Mouse (Mus musculus) myocyte (in vitro differentiated cells): ENCODE data around the gene Itih4. TPM values are rescaled to one million over a fixed set of nuclear protein-coding genes. Genes with fewer than 3 reads are reported as not detected.

Source experiments
- H3K27me3 ChIP-seq: one replicate; pipeline ENCODE4 v1.6.1; 2011; ENCODE audit not compliant: control insufficient read depth, insufficient read depth, insufficient read length
- H3K36me3 ChIP-seq: one replicate; pipeline ENCODE4 v1.6.1; 2011; ENCODE audit not compliant: control insufficient read depth, insufficient read depth
- H3K4me2 ChIP-seq: one replicate; pipeline ENCODE4 v1.6.1; 2011; ENCODE audit warnings: low read depth, control low read depth
- H3K4me3 ChIP-seq: one replicate; pipeline ENCODE4 v1.5.1; 2011; ENCODE audit warnings: mild to moderate bottlenecking, control low read depth, moderate library complexity
- H3K79me2 ChIP-seq: one replicate; pipeline ENCODE4 v1.6.1; 2011; ENCODE audit not compliant: control insufficient read depth, insufficient read depth
- H3ac ChIP-seq: one replicate; pipeline ENCODE4 v1.6.1; 2011; ENCODE audit not compliant: control insufficient read depth, insufficient read length
- CEBPB ChIP-seq: IDR thresholded peaks from 2 replicates; pipeline ENCODE4 v1.6.1; 2011; ENCODE audit warnings: mild to moderate bottlenecking, moderate library complexity; ENCODE audit not compliant: poor library complexity, insufficient read depth, severe bottlenecking
- E2F4 ChIP-seq: IDR thresholded peaks from one replicate; pipeline ENCODE4 v1.6.1; 2011; ENCODE audit warnings: mild to moderate bottlenecking, control low read depth, moderate library complexity; ENCODE audit not compliant: insufficient read depth
- MAX ChIP-seq: IDR thresholded peaks from one replicate; pipeline ENCODE4 v1.6.1; 2011; ENCODE audit warnings: low read depth, mild to moderate bottlenecking, control low read depth
- MYOD1 ChIP-seq, 3 experiments: IDR thresholded peaks; one replicate each; pipeline ENCODE4 v1.6.1; 2011; ENCODE audit warnings: control low read depth in 2 of 3, low read depth in 2 of 3, mild to moderate bottlenecking in 2 of 3, moderate library complexity in 1 of 3; ENCODE audit not compliant: insufficient read length in 2 of 3, control insufficient read depth in 1 of 3
- MYOG ChIP-seq, 3 experiments: IDR thresholded peaks; one replicate each; pipeline ENCODE4 v1.6.1; 2011; ENCODE audit warnings: control low read depth in 2 of 3, low read depth in 2 of 3, mild to moderate bottlenecking in 2 of 3; ENCODE audit not compliant: insufficient read length in 2 of 3, control insufficient read depth in 1 of 3, insufficient read depth in 1 of 3
- POLR2A ChIP-seq: IDR thresholded peaks from one replicate; pipeline ENCODE4 v1.6.1; 2011; ENCODE audit warnings: low read depth, mild to moderate bottlenecking, control low read depth, moderate library complexity; ENCODE audit not compliant: insufficient read length
- POLR2AphosphoS2 ChIP-seq: IDR thresholded peaks from one replicate; pipeline ENCODE4 v1.6.1; 2011; ENCODE audit warnings: low read depth, control low read depth; ENCODE audit not compliant: insufficient read length
- REST ChIP-seq: IDR thresholded peaks from one replicate; pipeline ENCODE4 v1.6.1; 2011; ENCODE audit warnings: mild to moderate bottlenecking, control low read depth, moderate library complexity; ENCODE audit not compliant: insufficient read depth, insufficient read length
- SRF ChIP-seq: IDR thresholded peaks from one replicate; pipeline ENCODE4 v1.6.1; 2011; ENCODE audit warnings: low read depth; ENCODE audit not compliant: control insufficient read depth, insufficient read length
- TCF12 ChIP-seq: IDR thresholded peaks from one replicate; pipeline ENCODE4 v1.6.1; 2011; ENCODE audit warnings: mild to moderate bottlenecking, control low read depth; ENCODE audit not compliant: poor library complexity, insufficient read depth, severe bottlenecking
- TCF3 ChIP-seq: IDR thresholded peaks from one replicate; pipeline ENCODE4 v1.6.1; 2011; ENCODE audit warnings: low read depth, control low read depth; ENCODE audit not compliant: insufficient read length
- USF1 ChIP-seq: IDR thresholded peaks from one replicate; pipeline ENCODE4 v1.6.1; 2011; ENCODE audit warnings: low read depth, mild to moderate bottlenecking, control low read depth, moderate library complexity
- polyA plus RNA-seq: library from polyadenylated mRNA; unstranded; fragments of >200 nt; fragmentation: generic; extraction: Trizol; gene quantifications from one replicate; pipeline ENCODE4 v1.2.1, GENCODE M21; 2012; ENCODE audit warnings: missing spikeins

Itih4 gene
- polyA plus RNA-seq, 1 experiment, result 0.06 TPM

DNA sequence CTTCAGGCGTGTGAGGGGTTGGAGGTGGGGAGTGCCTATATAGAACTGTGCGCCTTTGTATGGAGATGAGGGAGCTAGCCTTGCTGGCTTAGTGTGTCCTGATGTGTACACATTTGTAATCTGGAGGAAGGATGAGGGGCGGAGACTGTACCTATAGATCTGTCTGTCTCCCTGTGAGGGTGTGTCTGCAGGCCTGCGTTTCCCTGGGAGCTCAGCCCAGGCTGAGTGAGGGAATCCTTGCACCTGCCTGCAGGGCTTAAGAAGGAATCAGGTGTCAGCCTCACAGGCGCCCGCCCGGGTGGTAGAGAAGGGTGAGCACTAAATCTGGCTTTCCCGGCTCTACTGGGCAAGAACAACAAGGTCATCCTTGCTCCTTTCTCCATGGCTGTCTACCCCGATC lies 6.5 kb upstream of the Itih4 start:
- Histone ChIP-seq H3K4me3 (peak overlapping the region; percentile 24), H3ac (no peak overlapping the region), H3K27me3 (no peaks in the 10 kb centered on the region), H3K36me3 (no peaks in the 10 kb centered on the region), H3K4me2 (peak overlapping the region; percentile 73), H3K79me2 (no peaks in the 10 kb centered on the region)
- no peak for TF ChIP-seq TCF12
- no peak for TF ChIP-seq TCF3
- TF ChIP-seq SRF, result no peak
- no peak for TF ChIP-seq MAX
- TF ChIP-seq MYOD1 (IDR thresholded peaks at IDR 0.05; ENCODE audit: control insufficient read depth in 1 of 3, insufficient read length in 2 of 3, low read depth in 2 of 3), result peak in 1 of 3 experiments; percentile 77
- TF ChIP-seq POLR2A, result no peak
- no peak for TF ChIP-seq E2F4
- peak in 1 of 3 experiments; percentile 73 for TF ChIP-seq MYOG (IDR thresholded peaks at IDR 0.05; ENCODE audit: control insufficient read depth in 1 of 3, insufficient read depth in 1 of 3, insufficient read length in 2 of 3, low read depth in 2 of 3)
- no peak for TF ChIP-seq CEBPB
- no peak for TF ChIP-seq REST
- TF ChIP-seq USF1, result no peak
- TF ChIP-seq POLR2AphosphoS2, result no peak

DNA sequence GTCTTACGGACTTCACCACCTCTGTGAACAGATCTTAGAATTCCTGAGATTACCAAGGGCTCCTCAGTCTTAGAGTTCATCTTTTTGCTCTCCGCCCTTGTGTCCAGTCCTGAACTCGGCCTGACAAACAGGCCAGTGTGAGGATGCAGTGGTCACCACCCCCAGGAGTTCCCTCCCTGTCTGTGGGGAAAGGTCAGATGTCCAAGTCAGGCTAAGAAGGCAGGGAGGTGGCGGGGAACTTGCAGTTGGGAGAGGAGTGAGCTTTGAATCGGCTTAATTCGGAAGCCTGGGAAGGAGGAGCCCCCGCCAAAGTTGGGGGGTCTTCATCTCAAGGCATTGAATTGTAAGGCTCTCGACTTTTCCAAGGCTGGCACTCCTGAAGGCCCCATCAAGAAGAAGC lies 6.0 kb upstream of the Itih4 start:
- no peaks in the 10 kb centered on the region for H3K79me2 ChIP-seq
- no peaks in the 10 kb centered on the region for H3K36me3 ChIP-seq
- H3K27me3 ChIP-seq, result no peaks in the 10 kb centered on the region
- H3K4me2 ChIP-seq, result peak overlapping the region; percentile 73
- TF ChIP-seq POLR2A (no peak), TCF12 (no peak), MYOG (IDR thresholded peaks at IDR 0.05; ENCODE audit: control insufficient read depth in 1 of 3, insufficient read depth in 1 of 3, insufficient read length in 2 of 3, low read depth in 2 of 3) (no peak), SRF (no peak), MAX (no peak), MYOD1 (IDR thresholded peaks at IDR 0.05; ENCODE audit: control insufficient read depth in 1 of 3, insufficient read length in 2 of 3, low read depth in 2 of 3) (no peak), CEBPB (no peak), POLR2AphosphoS2 (no peak), TCF3 (no peak), REST (no peak), E2F4 (no peak)
- H3ac ChIP-seq, result no peak overlapping the region
- H3K4me3 ChIP-seq, result peak overlapping the region; percentile 24

DNA sequence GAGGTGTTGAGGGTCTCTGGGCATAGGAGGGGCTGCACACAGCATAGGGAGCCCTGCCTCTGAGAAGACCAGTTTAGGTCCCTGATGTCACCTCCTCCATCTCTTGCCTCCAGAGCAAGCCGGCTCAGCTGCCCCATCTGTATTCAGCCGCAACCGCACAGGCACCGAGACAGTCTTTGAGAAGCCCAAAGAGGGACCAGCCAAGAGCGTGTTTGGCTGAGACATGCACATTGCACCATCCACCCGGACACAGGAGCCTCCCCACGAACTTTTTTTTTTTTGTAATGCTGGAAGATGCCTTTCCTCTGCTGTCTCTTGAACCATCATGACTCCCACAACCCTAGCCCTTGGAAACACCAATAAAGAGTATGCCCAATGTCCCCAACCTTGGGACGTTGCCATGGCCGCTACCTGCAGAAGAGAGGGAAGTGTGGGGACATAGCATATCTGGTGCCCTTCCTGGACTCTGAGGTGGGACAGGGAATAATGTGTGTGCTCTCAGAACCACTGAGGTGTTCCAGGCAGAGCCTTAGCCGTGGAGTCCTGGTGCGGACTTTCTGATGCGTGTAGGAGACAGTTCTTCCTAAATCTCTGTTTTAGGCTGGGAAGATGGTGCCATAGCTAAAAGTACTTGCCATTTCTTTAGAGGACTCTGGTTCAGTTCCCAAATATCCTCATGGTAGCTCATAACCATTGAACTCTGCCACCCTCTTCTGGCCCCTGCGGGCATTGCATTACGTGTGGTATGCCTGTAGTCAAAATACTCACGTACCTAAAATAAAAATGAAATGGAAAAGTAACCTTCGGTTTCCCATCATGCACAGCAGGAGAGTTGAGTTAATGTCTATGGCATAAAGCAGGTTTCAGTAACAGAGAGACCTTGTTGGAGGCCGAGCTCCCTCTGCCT lies 5.2 kb upstream of the Itih4 start:
- no peak overlapping the region for H3ac ChIP-seq
- no peak for TF ChIP-seq POLR2A
- no peak for TF ChIP-seq MAX
- no peak for TF ChIP-seq POLR2AphosphoS2
- TF ChIP-seq TCF12, result no peak
- no peak for TF ChIP-seq E2F4
- TF ChIP-seq MYOD1 (IDR thresholded peaks at IDR 0.05; ENCODE audit: control insufficient read depth in 1 of 3, insufficient read length in 2 of 3, low read depth in 2 of 3), result no peak
- no peak for TF ChIP-seq CEBPB
- no peak for TF ChIP-seq MYOG (IDR thresholded peaks at IDR 0.05; ENCODE audit: control insufficient read depth in 1 of 3, insufficient read depth in 1 of 3, insufficient read length in 2 of 3, low read depth in 2 of 3)
- TF ChIP-seq SRF, result no peak
- no peak for TF ChIP-seq USF1
- TF ChIP-seq TCF3, result no peak
- TF ChIP-seq REST, result no peak
- no peaks in the 10 kb centered on the region for H3K36me3 ChIP-seq
- no peaks in the 10 kb centered on the region for H3K27me3 ChIP-seq
- peak overlapping the region; percentile 73 for H3K4me2 ChIP-seq
- H3K79me2 ChIP-seq, result no peaks in the 10 kb centered on the region
- peak overlapping the region; percentile 24 for H3K4me3 ChIP-seq

DNA sequence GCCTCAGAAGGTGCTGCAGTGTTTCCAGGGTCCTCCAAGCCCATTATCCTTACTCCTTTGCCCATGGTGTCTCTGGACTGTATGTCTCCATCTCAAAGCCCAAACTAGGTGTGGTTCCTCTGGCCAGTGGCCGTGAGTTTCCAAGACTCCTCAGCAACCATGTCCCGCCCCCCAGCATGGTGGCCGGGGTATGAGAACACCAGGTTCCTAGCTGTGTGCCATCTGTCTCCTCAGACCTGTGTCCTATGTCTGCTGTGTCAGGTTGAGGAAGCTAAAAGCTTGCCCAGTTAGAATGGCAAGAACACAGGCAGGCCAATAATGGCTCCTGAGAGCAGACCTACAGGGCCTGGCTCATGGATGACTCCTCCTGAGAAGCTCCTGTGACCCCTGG lies 4.6 kb upstream of the Itih4 start:
- no peaks in the 10 kb centered on the region for H3K79me2 ChIP-seq
- H3K27me3 ChIP-seq, result no peaks in the 10 kb centered on the region
- TF ChIP-seq POLR2AphosphoS2 (no peak), E2F4 (no peak), TCF12 (no peak), MYOG (IDR thresholded peaks at IDR 0.05; ENCODE audit: control insufficient read depth in 1 of 3, insufficient read depth in 1 of 3, insufficient read length in 2 of 3, low read depth in 2 of 3) (no peak), USF1 (no peak), TCF3 (no peak), SRF (no peak), MAX (no peak), CEBPB (no peak), POLR2A (no peak), REST (no peak), MYOD1 (IDR thresholded peaks at IDR 0.05; ENCODE audit: control insufficient read depth in 1 of 3, insufficient read length in 2 of 3, low read depth in 2 of 3) (no peak)
- H3K4me2 ChIP-seq, result no peak overlapping the region
- H3K36me3 ChIP-seq, result no peaks in the 10 kb centered on the region
- no peak overlapping the region for H3K4me3 ChIP-seq
- no peak overlapping the region for H3ac ChIP-seq
